Mouse (Mus musculus): ENCODE measurements at regions not wholly inside any gene's neighbourhood (a gene's known extent, or its start where the extent isn't known, plus 50 kb on each side); places are given as distances from the start of the nearest gene placed in this dataset.
A peak's percentile ranks its signal among the peaks of the same experiment; 100 is the strongest.

GRCm38 (mm10) chrX:152918212-152918611 lies 88.1 kb upstream of the Usp51 start:
- Histone ChIP-seq H3K4me1 (replicated peaks) (no peaks in the 10 kb centered on the region), H3K36me3 (no peaks in the 10 kb centered on the region), H3K9me3 (no peaks in the 10 kb centered on the region), H3K4me3 (no peak overlapping the region), H3K27me3 (ENCODE audit: insufficient read depth, poor library complexity, severe bottlenecking) (no peaks in the 10 kb centered on the region), H3K27ac (no peak overlapping the region)
- DNase-seq (ENCODE audit: low spot score): peak; percentile 76
- 73% methylated on average over 1 of the region's 1 CpGs for WGBS

DNA sequence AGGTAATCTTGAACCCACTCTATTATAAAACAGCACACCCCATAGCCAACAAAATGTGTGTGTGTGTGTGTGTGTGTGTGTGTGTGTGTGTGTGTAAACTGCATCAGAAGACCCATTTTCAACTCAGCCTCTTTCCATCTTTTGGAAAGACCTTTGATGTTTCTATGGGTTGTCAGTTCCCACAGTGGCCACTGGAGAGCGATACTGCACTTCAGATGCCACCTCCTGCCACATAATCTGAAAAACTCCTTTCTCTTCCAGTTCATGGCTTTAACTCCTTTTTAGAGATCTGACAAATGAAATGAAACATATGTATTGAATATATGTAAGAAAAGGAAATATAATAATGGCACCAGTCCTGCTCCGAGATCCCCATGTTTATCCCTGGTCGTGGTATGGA lies 79.3 kb upstream of the Usp51 start:
- H3K27me3 ChIP-seq (ENCODE audit: insufficient read depth, poor library complexity, severe bottlenecking): no peaks in the 10 kb centered on the region
- no peaks in the 10 kb centered on the region for H3K36me3 ChIP-seq
- H3K4me3 ChIP-seq: no peak overlapping the region
- H3K9me3 ChIP-seq: no peaks in the 10 kb centered on the region
- H3K27ac ChIP-seq: no peak overlapping the region
- H3K4me1 ChIP-seq (replicated peaks): no peaks in the 10 kb centered on the region
- 50% methylated on average over 3 of the region's 3 CpGs for WGBS
- peak; percentile 11 for DNase-seq (ENCODE audit: low spot score)

- WGBS: 57% methylated on average over 3 of the region's 3 CpGs
- no peak for DNase-seq (ENCODE audit: low spot score)
- H3K4me3 ChIP-seq: no peak overlapping the region
- no peaks in the 10 kb centered on the region for H3K36me3 ChIP-seq
- no peaks in the 10 kb centered on the region for H3K9me3 ChIP-seq
- H3K27ac ChIP-seq: no peak overlapping the region
- H3K4me1 ChIP-seq (replicated peaks): no peaks in the 10 kb centered on the region
- H3K27me3 ChIP-seq (ENCODE audit: insufficient read depth, poor library complexity, severe bottlenecking): no peaks in the 10 kb centered on the region
Measured at GRCm38 (mm10) chrX:152946201-152946600, 60.1 kb upstream of the Usp51 start.
